Mouse (Mus musculus) lung, postnatal 4 days (tissue): ENCODE results near the gene Ankrd44.

ENCODE experiments used
- DNase-seq, 2 experiments: peaks; one replicate each; pipeline ENCODE4 v3.0.0; 2021

Gene Ankrd44

GRCm38 (mm10) chr1:54690291-54690965 lies 235.8 kb downstream of the Ankrd44 start:
- DNase-seq, result peak; percentile 15 to 40

- DNase-seq, result no peak
Measured at GRCm38 (mm10) chr1:54688441-54688840, 237.7 kb downstream of the Ankrd44 start.

GRCm38 (mm10) chr1:54684316-54684715 lies 241.9 kb downstream of the Ankrd44 start:
- DNase-seq, result no peak

GRCm38 (mm10) chr1:54679556-54679955 lies 246.6 kb downstream of the Ankrd44 start:
- DNase-seq, result no peak

GRCm38 (mm10) chr1:54678037-54678436 lies 248.2 kb downstream of the Ankrd44 start:
- DNase-seq, result no peak

GRCm38 (mm10) chr1:54675478-54675877 lies 250.7 kb downstream of the Ankrd44 start:
- no peak for DNase-seq

- DNase-seq, result no peak
Measured at GRCm38 (mm10) chr1:54667991-54668390, 258.2 kb downstream of the Ankrd44 start.

GRCm38 (mm10) chr1:54665582-54666405 lies 260.4 kb downstream of the Ankrd44 start:
- peak in 1 of 2 experiments; percentile 44 for DNase-seq

- no peak for DNase-seq
Measured at GRCm38 (mm10) chr1:54665095-54665494, 261.1 kb downstream of the Ankrd44 start.

- DNase-seq, result no peak
Measured at GRCm38 (mm10) chr1:54660674-54661073, 265.5 kb downstream of the Ankrd44 start.

- DNase-seq, result no peak
Measured at GRCm38 (mm10) chr1:54658558-54658957, 267.6 kb downstream of the Ankrd44 start.

GRCm38 (mm10) chr1:54648237-54648636 lies 277.9 kb downstream of the Ankrd44 start:
- DNase-seq, result no peak

GRCm38 (mm10) chr1:54647335-54647745 lies 278.8 kb downstream of the Ankrd44 start:
- DNase-seq, result peak in 1 of 2 experiments; percentile 17

GRCm38 (mm10) chr1:54640184-54640795 lies 285.9 kb downstream of the Ankrd44 start:
- DNase-seq, result no peak

GRCm38 (mm10) chr1:54639506-54640078 lies 286.6 kb downstream of the Ankrd44 start:
- DNase-seq, result no peak

GRCm38 (mm10) chr1:54639076-54639475 lies 287.1 kb downstream of the Ankrd44 start:
- no peak for DNase-seq

GRCm38 (mm10) chr1:54637340-54637739 lies 288.8 kb downstream of the Ankrd44 start:
- no peak for DNase-seq

GRCm38 (mm10) chr1:54629106-54629505 lies 297.1 kb downstream of the Ankrd44 start:
- DNase-seq, result no peak

- no peak for DNase-seq
Measured at GRCm38 (mm10) chr1:54614963-54615362, 311.2 kb downstream of the Ankrd44 start.

- DNase-seq, result no peak
Measured at GRCm38 (mm10) chr1:54612344-54612743, 313.8 kb downstream of the Ankrd44 start.

GRCm38 (mm10) chr1:54611891-54612290 lies 314.3 kb downstream of the Ankrd44 start:
- DNase-seq, result no peak

- DNase-seq, result no peak
Measured at GRCm38 (mm10) chr1:54606936-54607335, 319.3 kb downstream of the Ankrd44 start.

- DNase-seq, result no peak
Measured at GRCm38 (mm10) chr1:54601692-54602091, 324.5 kb downstream of the Ankrd44 start.
